Mouse (Mus musculus): ENCODE results near the gene Pak6. TPM values are rescaled to one million over a fixed set of nuclear protein-coding genes. Genes with fewer than 3 reads are reported as not detected.

The Pak6 gene
- total and polyA plus RNA-seq, 3 experiments = 0.05 to 0.73 (median 0.42) TPM

DNA sequence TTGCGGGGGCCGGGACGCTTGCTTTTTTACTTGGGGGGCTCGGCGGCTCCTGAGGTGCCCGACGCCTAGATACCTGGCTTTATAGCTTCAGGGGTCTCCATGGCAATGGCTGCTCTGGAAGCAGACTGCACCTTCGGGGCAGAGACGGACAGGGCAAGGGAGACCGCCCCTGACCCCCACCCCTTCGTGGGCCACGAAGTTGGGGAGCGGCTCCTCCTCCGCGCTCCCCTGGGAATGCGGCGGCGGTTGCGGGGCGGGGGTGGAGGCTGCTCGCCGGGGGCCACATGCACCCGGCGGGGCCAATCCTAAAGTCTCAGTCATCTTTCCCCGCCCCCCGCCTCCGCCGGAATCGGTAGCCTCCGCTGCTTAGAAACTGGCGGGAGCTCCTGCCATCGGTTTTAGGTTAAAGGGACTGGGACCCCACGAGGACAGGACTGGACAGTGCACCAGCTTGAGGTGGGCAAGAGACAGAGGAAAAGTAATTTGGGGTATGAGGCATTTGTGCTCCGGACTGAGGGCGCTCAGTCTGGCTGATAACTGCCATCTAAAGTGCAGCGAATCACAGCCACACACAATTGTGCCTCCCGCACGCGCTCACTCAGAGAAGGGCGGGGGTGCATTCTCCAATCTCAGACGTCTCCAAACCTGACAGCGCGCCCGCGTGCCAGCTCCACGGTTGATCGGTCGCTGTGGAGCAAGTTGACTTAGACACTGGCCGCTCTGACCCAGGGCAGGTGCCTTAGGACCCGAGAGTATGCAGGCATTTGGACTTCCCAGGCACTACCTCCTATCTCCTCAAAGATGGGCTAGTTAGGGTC, 41.0 kb downstream of the Pak6 start, which contains the start of gene Ankrd63:
Gene Ankrd63, minus strand, starts transcription at position 51 of the 818 bp plus-strand sequence.
- Histone ChIP-seq H3K27ac (ENCODE audit: insufficient read depth, low read depth) (no peak within 1 kb of the TSS), H3K27me3 (replicated peaks) (no peaks in the 10 kb centered on the region), H3K79me2 (replicated peaks; ENCODE audit: control insufficient read depth, extremely low read depth, insufficient read depth, poor library complexity, severe bottlenecking) (no peaks in the 10 kb centered on the region), H3K4me3 (replicated peaks in 1 of 3; ENCODE audit: low read depth in 2 of 3, low read length in 2 of 3, poor library complexity in 1 of 3) (no peak within 1 kb of the TSS), H3K9me3 (replicated peaks; ENCODE audit: low read length) (peaks cover 21% of the 10 kb centered on the region), H3K4me1 (ENCODE audit: control insufficient read depth in 1 of 2, insufficient read depth in 2 of 2) (peaks cover 5 to 29% of the 10 kb centered on the region in 2 experiments), H3K36me3 (replicated peaks in 1 of 2; ENCODE audit: control insufficient read depth in 1 of 2, insufficient read depth in 1 of 2, low read length in 1 of 2) (peaks cover 0 to 21% of the 10 kb centered on the region in 2 experiments), H3K9ac (ENCODE audit: insufficient read depth, low read depth) (no peak within 1 kb of the TSS), H3K4me2 (ENCODE audit: insufficient read depth, low read depth, poor library complexity, severe bottlenecking) (peak within 1 kb of the TSS; percentile 37)
- no peak for DNase-seq (ENCODE audit: extremely low read depth)
- dilution Hi-C loops (cut with MboI; ENCODE audit: extremely low pct_ligation_motif_present, extremely low pct_unique_long_range_greater_than_20kb, low sequenced_read_pairs) = no loop called here
- TF ChIP-seq NRF1 (IDR thresholded peaks at IDR 0.05; ENCODE audit: low read depth, low read length) = no peak
- peak; percentile 42; the same call in 1 of the 2 replicates for TF ChIP-seq BHLHE40 (IDR thresholded peaks at IDR 0.05; ENCODE audit: low read depth, low read length)
- in situ Hi-C loops (cut with MboI; ENCODE audit: low pct_ligation_motif_present, low pct_unique_long_range_greater_than_20kb, low sequenced_read_pairs) = no loop called here

DNA sequence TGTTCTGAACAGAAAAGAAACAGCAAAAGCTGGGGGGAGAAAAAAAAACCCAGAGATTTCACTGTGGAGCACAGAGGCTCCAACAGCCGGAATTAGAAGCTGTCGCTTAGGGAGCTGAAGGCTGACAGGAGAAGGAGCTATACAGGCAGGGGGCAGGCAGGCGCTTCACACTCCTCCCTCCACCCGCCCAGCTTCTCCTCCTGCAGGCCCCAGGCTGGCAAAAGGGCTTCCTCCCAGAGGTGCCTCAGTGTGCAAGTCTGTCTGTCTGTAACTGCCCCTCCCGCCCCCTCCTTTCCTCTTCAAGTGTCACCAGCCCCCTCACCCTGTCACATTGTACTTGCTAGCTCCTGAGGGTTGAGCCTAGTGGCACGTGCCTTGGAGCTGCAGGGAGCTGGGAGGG, 43.3 kb downstream of the Pak6 start:
- in situ Hi-C loops (cut with MboI; ENCODE audit: low pct_ligation_motif_present, low pct_unique_long_range_greater_than_20kb, low sequenced_read_pairs) = no loop called here
- no peaks in the 10 kb centered on the region for H3K27me3 ChIP-seq (replicated peaks)
- H3K4me1 ChIP-seq (ENCODE audit: control insufficient read depth in 1 of 2, insufficient read depth in 2 of 2) = peaks cover 5 to 29% of the 10 kb centered on the region in 2 experiments
- peaks cover 19% of the 10 kb centered on the region for H3K9me3 ChIP-seq (replicated peaks; ENCODE audit: low read length)
- H3K79me2 ChIP-seq (replicated peaks; ENCODE audit: control insufficient read depth, extremely low read depth, insufficient read depth, poor library complexity, severe bottlenecking) = no peaks in the 10 kb centered on the region
- no peak overlapping the region for H3K4me2 ChIP-seq (ENCODE audit: insufficient read depth, low read depth, poor library complexity, severe bottlenecking)
- DNase-seq (ENCODE audit: extremely low read depth) = no peak
- H3K4me3 ChIP-seq (replicated peaks in 1 of 3; ENCODE audit: low read depth in 2 of 3, low read length in 2 of 3, poor library complexity in 1 of 3) = no peak overlapping the region
- no peak overlapping the region for H3K27ac ChIP-seq (ENCODE audit: insufficient read depth, low read depth)
- dilution Hi-C loops (cut with MboI; ENCODE audit: extremely low pct_ligation_motif_present, extremely low pct_unique_long_range_greater_than_20kb, low sequenced_read_pairs) = no loop called here
- H3K36me3 ChIP-seq (replicated peaks in 1 of 2; ENCODE audit: control insufficient read depth in 1 of 2, insufficient read depth in 1 of 2, low read length in 1 of 2) = peaks cover 6 to 44% of the 10 kb centered on the region in 2 experiments
- H3K9ac ChIP-seq (ENCODE audit: insufficient read depth, low read depth) = no peak overlapping the region
- peak; percentile 29; the same call in 1 of the 2 replicates for TF ChIP-seq BHLHE40 (IDR thresholded peaks at IDR 0.05; ENCODE audit: low read depth, low read length)
- no peak for TF ChIP-seq MEF2A (IDR thresholded peaks at IDR 0.05; ENCODE audit: borderline replicate concordance, low read depth, low read length)

DNA sequence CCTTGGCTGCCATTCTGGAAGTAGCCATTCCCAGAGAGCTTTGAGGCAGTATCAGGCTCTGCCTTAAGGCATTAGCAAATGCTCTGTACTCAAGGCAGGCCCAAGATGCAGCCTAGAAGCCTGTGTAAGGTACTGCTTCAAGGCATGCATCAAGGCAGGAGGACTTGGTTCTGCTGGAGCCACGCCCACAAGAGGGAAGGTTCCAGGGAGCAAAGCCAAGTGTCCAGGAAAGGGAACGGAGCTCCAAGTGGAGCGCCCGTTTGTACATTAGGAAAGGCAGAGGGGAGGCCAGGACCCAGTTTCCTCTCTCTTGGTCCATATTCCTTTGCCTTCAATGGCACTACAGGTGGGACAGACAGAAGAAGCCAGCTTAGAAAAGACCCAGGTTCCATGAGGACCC, 45.4 kb downstream of the Pak6 start:
- in situ Hi-C loops (cut with MboI; ENCODE audit: low pct_ligation_motif_present, low pct_unique_long_range_greater_than_20kb, low sequenced_read_pairs) (no loop called here), dilution Hi-C loops (cut with MboI; ENCODE audit: extremely low pct_ligation_motif_present, extremely low pct_unique_long_range_greater_than_20kb, low sequenced_read_pairs) (no loop called here)
- no peak overlapping the region for H3K9ac ChIP-seq (ENCODE audit: insufficient read depth, low read depth)
- no peak overlapping the region for H3K27ac ChIP-seq (ENCODE audit: insufficient read depth, low read depth)
- peaks cover 13 to 64% of the 10 kb centered on the region in 2 experiments for H3K36me3 ChIP-seq (replicated peaks in 1 of 2; ENCODE audit: control insufficient read depth in 1 of 2, insufficient read depth in 1 of 2, low read length in 1 of 2)
- H3K4me3 ChIP-seq (replicated peaks in 1 of 3; ENCODE audit: low read depth in 2 of 3, low read length in 2 of 3, poor library complexity in 1 of 3) = no peak overlapping the region
- no peaks in the 10 kb centered on the region for H3K79me2 ChIP-seq (replicated peaks; ENCODE audit: control insufficient read depth, extremely low read depth, insufficient read depth, poor library complexity, severe bottlenecking)
- peaks cover 3% of the 10 kb centered on the region for H3K9me3 ChIP-seq (replicated peaks; ENCODE audit: low read length)
- peaks cover 8 to 34% of the 10 kb centered on the region in 2 experiments for H3K4me1 ChIP-seq (ENCODE audit: control insufficient read depth in 1 of 2, insufficient read depth in 2 of 2)
- H3K27me3 ChIP-seq (replicated peaks) = no peaks in the 10 kb centered on the region
- no peak overlapping the region for H3K4me2 ChIP-seq (ENCODE audit: insufficient read depth, low read depth, poor library complexity, severe bottlenecking)
- DNase-seq (ENCODE audit: extremely low read depth) = no peak
- TF ChIP-seq SMC3 (IDR thresholded peaks at IDR 0.05; ENCODE audit: low read depth, low read length) (no peak), E2F4 (IDR thresholded peaks at IDR 0.05; ENCODE audit: insufficient replicate concordance, low read depth, low read length) (no peak), MAFK (IDR thresholded peaks at IDR 0.05; ENCODE audit: insufficient replicate concordance, low read length) (no peak), KAT2A (IDR thresholded peaks at IDR 0.05; ENCODE audit: insufficient replicate concordance, low read length) (no peak), PAX5 (IDR thresholded peaks at IDR 0.05; ENCODE audit: low read length) (no peak)
